Mouse (Mus musculus): ENCODE data around the gene Gm14419. TPM values are rescaled to one million over a fixed set of nuclear protein-coding genes. Genes with fewer than 3 reads are reported as not detected.

Gm14419 gene
- polyA plus RNA-seq (2015; fragmentation: Nextera tagmentation; extraction: Ambion mirVana): 25.2 and 29.7 TPM in 2 replicates

GRCm38 (mm10) chr2:177000656-177001055 is at the start of gene Gm14419:
TSS of gene Gm14419 (plus strand) at chr2:177000956.

Other genes with a start within 250 kb of the Gm14419 start
- gene Gm14295, start 202.3 kb upstream of the Gm14419 start, polyA plus RNA-seq (2015; fragmentation: Nextera tagmentation; extraction: Ambion mirVana): 21.2 and 59.8 TPM in 2 replicates
- not detected in 2 replicates for gene Gm14408, start 169.8 kb upstream of the Gm14419 start, polyA plus RNA-seq (2015; fragmentation: Nextera tagmentation; extraction: Ambion mirVana)
- 10.0 and 13.5 TPM in 2 replicates for gene Gm14296, start 73.1 kb upstream of the Gm14419 start, polyA plus RNA-seq (2015; fragmentation: Nextera tagmentation; extraction: Ambion mirVana)
- 0.22 TPM in 1 of 2 replicates, not detected in the other for gene Gm14401, start 73.4 kb downstream of the Gm14419 start, polyA plus RNA-seq (2015; fragmentation: Nextera tagmentation; extraction: Ambion mirVana)
- 49.7 and 68.3 TPM in 2 replicates for gene Gm14410, start 205.5 kb downstream of the Gm14419 start, polyA plus RNA-seq (2015; fragmentation: Nextera tagmentation; extraction: Ambion mirVana)

Measured in adrenal gland, postnatal 0 days (tissue).